Mouse (Mus musculus) megakaryocyte, embryonic 14.5 days (primary cell): Measurements from ENCODE around the gene Anks1b. TPM values are rescaled to one million over a fixed set of nuclear protein-coding genes. Genes with fewer than 3 reads are reported as not detected.

Experiments used
- H3K27me3 ChIP-seq: replicated peaks from 2 replicates; pipeline ENCODE3; 2012; ENCODE audit warnings: inconsistent platforms
- H3K36me3 ChIP-seq: replicated peaks from 2 replicates; pipeline ENCODE3; 2012; ENCODE audit warnings: low read length, inconsistent platforms, mixed read lengths
- H3K4me1 ChIP-seq: 2 replicates; pipeline ENCODE4 v1.6.1; 2012; ENCODE audit warnings: inconsistent platforms
- H3K4me3 ChIP-seq: replicated peaks from 2 replicates; pipeline ENCODE3; 2012; ENCODE audit warnings: moderate library complexity, mild to moderate bottlenecking, inconsistent platforms
- H3K9me3 ChIP-seq: 2 replicates; pipeline ENCODE4 v1.6.1; 2012; ENCODE audit warnings: inconsistent platforms
- FLI1 ChIP-seq: IDR thresholded peaks from 2 replicates; pipeline ENCODE4 v1.6.1; 2012; ENCODE audit warnings: low read length, inconsistent platforms, mixed read lengths
- GATA1 ChIP-seq: IDR thresholded peaks from 3 replicates; pipeline ENCODE4 v1.6.1; 2012; ENCODE audit warnings: mixed read lengths, low read length, inconsistent platforms, borderline replicate concordance
- polyA plus RNA-seq: library from polyadenylated mRNA; stranded (reverse); fragments of >175 nt; gene quantifications from 2 replicates; pipeline ENCODE4 v1.2.3, GENCODE M21; 2012; ENCODE audit warnings: low replicate concordance; ENCODE audit not compliant: insufficient read depth

Anks1b gene
- polyA plus RNA-seq, 1 experiment = not detected

DNA sequence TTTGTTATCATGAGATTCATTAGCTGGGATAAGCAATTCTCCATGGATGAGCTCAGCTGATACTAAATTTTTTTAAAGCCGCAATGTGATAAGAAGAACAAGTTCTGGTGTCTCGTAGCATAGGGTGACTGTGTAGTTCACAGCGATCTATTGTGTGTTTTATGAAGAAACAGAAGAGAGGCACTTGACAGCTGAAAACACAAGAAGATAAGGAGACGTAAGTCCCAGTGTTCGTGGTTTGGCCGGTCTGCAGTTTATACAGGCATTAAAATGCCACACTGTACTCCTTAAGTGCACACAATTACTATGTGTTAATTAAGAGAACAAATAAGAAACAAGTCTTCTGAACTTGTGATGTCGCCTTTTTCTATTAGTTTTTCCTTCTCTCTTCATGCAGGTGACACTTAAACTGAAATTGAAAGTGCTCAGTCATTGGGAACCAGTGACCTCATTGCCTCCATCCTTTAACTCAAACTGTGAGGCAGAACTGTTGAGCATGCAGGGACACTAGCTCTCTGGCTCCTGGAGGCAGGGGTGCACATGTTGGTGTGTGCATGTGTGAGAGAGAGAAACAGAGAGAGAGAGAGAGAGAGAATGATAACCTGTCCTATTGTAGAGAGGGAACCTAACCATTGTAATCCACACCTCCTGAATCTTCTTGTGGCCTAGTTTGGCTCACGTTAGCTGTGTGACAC lies 935.5 kb downstream of the Anks1b start:
- Histone ChIP-seq H3K36me3 (no peaks in the 10 kb centered on the region), H3K4me1 (no peaks in the 10 kb centered on the region), H3K4me3 (no peak overlapping the region), H3K27me3 (no peaks in the 10 kb centered on the region), H3K9me3 (peaks cover 2% of the 10 kb centered on the region; the same call in 1 of the 2 replicates)
- TF ChIP-seq GATA1 (no peak), FLI1 (no peak)

DNA sequence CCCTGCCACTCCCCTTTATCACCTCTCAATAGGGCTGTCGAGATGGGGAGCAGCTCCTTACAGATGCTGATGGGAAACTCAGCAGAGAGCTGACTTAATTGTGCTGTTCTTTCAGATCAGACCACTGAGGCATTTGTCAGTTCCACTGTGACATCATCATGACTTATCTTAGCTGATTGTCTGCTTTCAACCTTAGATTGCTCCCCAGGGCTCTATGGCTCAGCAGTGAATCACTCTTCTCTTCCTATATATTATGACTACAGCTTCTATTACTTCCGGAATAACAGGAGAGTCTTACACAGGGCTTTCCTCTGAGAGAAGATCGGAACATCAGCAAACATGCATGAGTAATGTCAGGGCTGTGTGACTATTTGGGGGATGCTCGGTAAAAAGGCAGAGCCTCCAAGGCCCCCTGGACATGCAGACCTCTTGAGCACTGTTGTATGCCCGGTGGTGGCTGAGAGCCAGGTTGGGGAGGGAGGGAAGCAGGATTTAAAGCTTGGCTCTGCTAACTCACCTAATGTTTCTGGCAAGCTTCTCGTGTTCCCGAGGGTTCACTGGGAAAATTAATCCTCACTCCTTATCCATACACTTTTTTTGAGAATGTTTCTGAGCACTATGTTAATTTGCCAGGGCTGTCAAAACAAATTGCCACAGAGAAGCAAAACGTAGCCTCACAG lies 936.7 kb downstream of the Anks1b start:
- Histone ChIP-seq H3K9me3 (peaks cover 2% of the 10 kb centered on the region; the same call in 1 of the 2 replicates), H3K4me3 (no peak overlapping the region), H3K4me1 (no peaks in the 10 kb centered on the region), H3K36me3 (no peaks in the 10 kb centered on the region), H3K27me3 (no peaks in the 10 kb centered on the region)
- TF ChIP-seq GATA1 (no peak), FLI1 (no peak)

DNA sequence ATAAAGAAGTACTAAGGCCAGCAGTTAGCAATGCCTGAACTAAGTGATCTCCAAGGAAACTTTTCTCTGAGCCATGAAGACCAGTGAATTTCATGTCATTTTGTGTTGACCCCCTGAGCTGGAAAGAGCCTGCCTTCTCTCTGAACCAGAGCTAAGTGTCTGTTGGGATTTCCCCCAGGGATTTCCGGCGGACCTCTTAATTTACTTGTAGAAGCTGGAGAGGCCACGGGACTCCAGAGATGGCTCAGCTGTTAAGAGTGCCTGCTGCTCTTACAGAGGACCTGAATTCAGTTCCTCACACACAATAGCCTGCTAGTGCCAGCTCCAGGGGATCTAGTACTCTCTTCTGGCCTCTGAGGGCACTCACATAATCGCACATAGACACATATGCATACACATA lies 938.1 kb downstream of the Anks1b start:
- Histone ChIP-seq H3K9me3 (peaks cover 2% of the 10 kb centered on the region; the same call in 1 of the 2 replicates), H3K4me1 (no peaks in the 10 kb centered on the region), H3K36me3 (no peaks in the 10 kb centered on the region), H3K27me3 (no peaks in the 10 kb centered on the region), H3K4me3 (no peak overlapping the region)
- TF ChIP-seq FLI1 = no peak
- no peak for TF ChIP-seq GATA1

DNA sequence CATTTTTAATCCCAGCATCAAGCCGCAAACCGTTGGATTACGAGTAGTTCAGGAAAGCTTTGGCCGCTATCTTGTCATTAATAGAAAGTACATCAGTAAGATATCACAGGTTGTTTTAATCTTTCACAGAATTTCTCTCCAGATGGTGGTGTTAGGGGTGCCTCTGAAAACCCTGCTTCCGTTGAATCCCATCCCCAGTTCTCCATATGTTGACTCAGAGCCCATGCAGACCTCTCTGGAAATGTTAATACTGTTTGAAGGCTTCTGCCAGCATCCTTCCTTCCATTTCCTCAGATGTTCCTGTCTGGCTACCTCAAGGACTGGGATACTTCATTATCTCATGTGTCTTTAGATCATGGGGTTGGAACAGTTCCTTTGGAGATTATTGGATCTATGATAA lies 940.0 kb downstream of the Anks1b start:
- Histone ChIP-seq H3K4me3 (no peak overlapping the region), H3K36me3 (no peaks in the 10 kb centered on the region), H3K27me3 (no peaks in the 10 kb centered on the region), H3K9me3 (peaks cover 2% of the 10 kb centered on the region; the same call in 1 of the 2 replicates), H3K4me1 (no peaks in the 10 kb centered on the region)
- TF ChIP-seq FLI1 (no peak), GATA1 (no peak)

DNA sequence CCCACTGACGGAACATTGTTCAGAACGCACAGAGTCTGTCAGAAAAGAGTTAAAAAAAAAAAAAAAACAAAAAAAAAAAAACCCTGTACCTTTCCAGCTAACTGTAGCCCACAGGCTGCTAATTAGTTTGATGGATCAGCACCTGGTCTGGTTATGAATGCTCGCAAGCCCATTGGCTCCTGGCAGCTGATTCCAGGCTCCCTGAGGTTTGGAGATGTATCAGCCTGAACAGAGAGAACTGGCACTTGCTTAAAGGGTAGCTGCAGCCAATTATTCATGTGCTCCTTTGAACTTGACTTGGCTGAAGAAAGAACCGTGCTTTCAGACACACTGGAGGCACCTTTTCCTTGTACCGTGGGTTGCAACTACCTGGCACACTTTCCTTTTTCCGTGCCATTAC lies 941.1 kb downstream of the Anks1b start:
- no peaks in the 10 kb centered on the region for H3K4me1 ChIP-seq
- peaks cover 2% of the 10 kb centered on the region; the same call in 1 of the 2 replicates for H3K9me3 ChIP-seq
- H3K4me3 ChIP-seq = no peak overlapping the region
- no peaks in the 10 kb centered on the region for H3K27me3 ChIP-seq
- TF ChIP-seq FLI1 (no peak), GATA1 (no peak)
- H3K36me3 ChIP-seq = no peaks in the 10 kb centered on the region

DNA sequence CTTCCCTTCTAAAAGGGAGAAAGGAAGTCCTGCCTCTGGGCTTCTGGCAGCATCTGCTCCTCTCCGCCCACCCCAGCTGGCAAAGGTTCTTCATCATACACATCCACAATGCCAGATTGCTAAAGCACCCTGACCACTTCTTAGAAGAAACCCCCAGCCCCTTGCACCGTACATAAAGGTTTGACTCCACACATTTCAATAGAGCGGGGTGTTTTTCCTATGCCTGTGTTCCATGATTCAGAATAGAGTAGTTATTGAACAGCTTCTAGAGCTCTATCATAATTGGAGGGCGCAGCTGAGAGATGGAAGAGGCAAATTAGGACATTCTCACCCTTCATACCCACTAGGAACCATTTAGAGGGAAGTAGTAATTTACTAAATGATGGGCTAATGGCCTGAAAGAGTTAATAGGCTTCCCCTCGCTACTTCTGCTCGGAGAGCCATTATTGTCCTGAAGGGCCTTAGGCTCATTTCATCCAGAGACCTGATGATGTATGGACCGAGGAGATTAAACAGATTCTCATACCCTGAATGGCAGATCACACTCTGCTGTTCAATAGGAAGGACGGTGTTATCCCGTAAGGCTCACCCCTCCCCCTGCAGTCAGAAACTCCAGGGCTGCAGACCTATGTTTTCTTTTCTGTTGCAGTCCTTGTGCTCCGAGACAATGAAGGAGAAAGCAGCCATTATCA lies 945.1 kb downstream of the Anks1b start:
- Histone ChIP-seq H3K9me3 (no peaks in the 10 kb centered on the region), H3K36me3 (no peaks in the 10 kb centered on the region)
- TF ChIP-seq GATA1 = no peak

DNA sequence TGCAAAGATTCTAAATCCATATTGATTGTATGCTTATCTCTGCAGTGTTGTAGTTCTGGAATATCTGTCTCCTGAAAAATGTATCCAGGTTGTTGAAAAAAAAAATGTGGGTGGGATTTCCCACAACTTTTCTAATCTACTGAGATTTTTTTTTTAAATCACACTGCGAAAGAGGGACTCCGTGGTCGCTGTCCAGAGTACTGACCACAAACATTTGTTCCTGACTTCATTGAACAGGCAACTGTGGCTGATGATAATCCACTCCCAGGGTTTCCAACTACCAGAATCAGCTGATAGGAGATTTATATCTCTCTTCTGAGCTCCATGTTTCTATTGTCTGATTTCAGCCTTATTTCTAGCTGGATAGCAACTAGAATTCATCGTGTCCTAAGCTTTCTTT lies 950.1 kb downstream of the Anks1b start:
- H3K36me3 ChIP-seq = no peaks in the 10 kb centered on the region
- H3K27me3 ChIP-seq = peaks cover 16% of the 10 kb centered on the region
- TF ChIP-seq FLI1 = no peak
- TF ChIP-seq GATA1 = no peak
- no peak overlapping the region for H3K4me3 ChIP-seq
- H3K9me3 ChIP-seq = no peaks in the 10 kb centered on the region
- no peaks in the 10 kb centered on the region for H3K4me1 ChIP-seq

More for the DNA sequence above, 945.1 kb downstream of the Anks1b start:
- Histone ChIP-seq H3K27me3 (no peaks in the 10 kb centered on the region), H3K4me3 (no peak overlapping the region), H3K4me1 (no peaks in the 10 kb centered on the region)

DNA sequence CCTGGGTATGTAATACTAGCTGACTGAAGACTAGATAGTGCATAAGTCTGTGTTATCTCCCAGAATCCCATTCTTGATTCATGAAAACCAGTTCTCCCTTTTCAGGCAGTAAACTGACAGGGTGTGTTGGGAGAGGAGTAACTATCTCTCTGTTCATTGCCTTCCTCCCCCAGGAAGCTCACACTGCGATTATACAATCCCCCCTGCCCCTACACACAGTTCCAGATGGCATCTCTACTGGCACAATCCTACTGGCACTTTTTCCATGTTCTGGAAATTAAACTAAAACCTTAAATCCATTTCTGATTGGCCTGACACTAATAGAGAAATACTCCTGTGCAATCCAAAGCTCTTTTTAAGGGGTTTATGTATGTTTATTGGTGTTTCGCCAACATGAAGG lies 951.4 kb downstream of the Anks1b start:
- Histone ChIP-seq H3K4me1 (no peaks in the 10 kb centered on the region; the same call in 1 of the 2 replicates), H3K27me3 (peaks cover 27% of the 10 kb centered on the region), H3K4me3 (no peak overlapping the region), H3K9me3 (no peaks in the 10 kb centered on the region), H3K36me3 (no peaks in the 10 kb centered on the region)
- no peak for TF ChIP-seq GATA1
- no peak for TF ChIP-seq FLI1

DNA sequence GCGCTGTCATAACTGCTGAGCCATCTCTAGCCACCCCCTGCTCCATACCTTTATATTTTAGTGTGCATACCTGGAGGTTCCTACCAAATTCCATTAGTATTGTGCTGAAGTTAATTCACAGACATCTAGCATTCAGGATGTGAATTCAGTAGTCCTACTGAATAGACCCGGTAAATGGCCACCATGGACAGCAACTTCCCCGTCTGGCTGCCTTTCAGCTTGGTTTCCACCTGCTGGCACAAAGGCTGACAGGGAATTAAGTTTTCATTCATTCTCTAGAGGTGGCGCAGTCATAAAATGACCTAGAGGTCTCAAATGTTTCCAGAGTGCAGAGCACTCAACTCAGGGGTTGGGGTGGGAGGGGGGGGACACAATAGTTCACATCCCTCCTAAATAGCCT lies 953.6 kb downstream of the Anks1b start:
- TF ChIP-seq FLI1 = no peak
- no peak for TF ChIP-seq GATA1
- H3K4me3 ChIP-seq = no peak overlapping the region
- H3K9me3 ChIP-seq = no peaks in the 10 kb centered on the region
- H3K36me3 ChIP-seq = no peaks in the 10 kb centered on the region
- H3K4me1 ChIP-seq = no peaks in the 10 kb centered on the region; the same call in 1 of the 2 replicates
- peaks cover 49% of the 10 kb centered on the region for H3K27me3 ChIP-seq
